Mouse (Mus musculus): ENCODE measurements around the gene Olfr1093.

Olfr1093 gene

GRCm38 (mm10) chr2:86782179-86782578 is at the start of gene Olfr1093:
Gene Olfr1093 (plus strand): TSS chr2:86782479.
- DNase-seq, result no peak

DNA sequence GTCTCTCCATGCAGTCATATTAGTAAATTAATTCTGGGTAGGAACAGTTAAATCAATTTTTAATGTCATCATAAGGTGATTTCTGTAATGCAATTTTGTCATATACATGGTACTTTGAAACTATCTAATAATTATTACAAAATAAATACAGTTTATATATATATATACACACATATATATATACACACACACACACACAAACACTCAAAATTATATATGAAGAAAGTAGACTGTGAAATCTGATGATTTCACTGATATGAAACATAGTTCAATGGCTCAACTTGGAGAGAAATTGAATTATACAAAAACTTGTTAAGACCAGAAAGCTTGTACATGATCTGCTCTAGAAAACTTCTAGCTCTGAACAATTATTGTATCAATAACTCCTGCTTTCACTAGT is 48.7 kb upstream of the Olfr1093 start, which contains the start of gene Olfr1089:
Gene Olfr1089, minus strand, starts transcription at position 101 of the 400 bp plus-strand sequence.
- DNase-seq, result no peak

DNA sequence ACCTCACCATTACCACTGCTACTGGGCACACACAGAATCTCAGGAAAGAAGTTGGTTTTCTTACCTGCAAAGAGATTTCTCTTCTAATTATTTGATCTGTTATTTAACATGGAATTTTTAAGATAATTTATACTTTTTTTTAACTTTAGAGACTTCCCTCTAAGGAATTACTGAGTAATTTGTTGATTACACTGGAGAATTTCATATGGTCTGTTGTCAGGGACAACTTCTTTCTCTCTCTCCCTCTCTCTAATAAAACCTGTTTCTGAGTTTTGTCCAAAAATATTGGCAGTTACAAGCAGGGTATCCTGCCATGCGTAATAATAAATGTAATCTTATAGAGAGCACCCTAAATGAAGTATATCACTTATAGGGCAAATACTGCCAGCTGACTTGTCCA is 23.4 kb upstream of the Olfr1093 start, which contains the start of gene Olfr1090:
Gene Olfr1090, minus strand, starts transcription at position 101 of the 400 bp plus-strand sequence.
- no peak for DNase-seq

- DNase-seq, result no peak
Measured at GRCm38 (mm10) chr2:86761050-86761449, 21.2 kb upstream of the Olfr1093 start.

DNA sequence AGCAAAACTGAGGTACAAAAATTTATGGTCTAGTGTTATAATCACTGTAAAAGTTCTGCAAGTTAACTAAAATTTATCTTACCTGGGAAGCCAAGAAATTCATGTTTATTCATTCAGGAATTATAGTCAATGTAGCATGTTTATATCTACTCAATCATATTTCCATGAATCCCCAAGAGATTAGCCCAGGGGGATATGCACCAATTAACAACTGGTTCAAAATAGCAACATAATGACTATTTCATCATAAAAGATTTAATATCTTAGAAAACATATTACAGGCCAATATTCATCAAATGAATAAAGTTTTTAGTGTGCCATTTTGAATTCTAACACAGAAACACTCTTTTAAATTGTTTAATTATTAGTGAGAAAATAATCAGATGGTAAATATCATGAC is 27.6 kb downstream of the Olfr1093 start, which contains the start of gene Olfr141:
Gene Olfr141, minus strand, starts transcription at position 101 of the 400 bp plus-strand sequence.
- DNase-seq, result no peak

GRCm38 (mm10) chr2:86824363-86824762 is 42.1 kb downstream of the Olfr1093 start, which contains the start of gene Olfr1094:
Gene Olfr1094 (plus strand): TSS chr2:86824663.
- no peak for DNase-seq

All from kidney, postnatal 36 days (tissue).